ENCODE assay signal across 24 mouse cellular contexts in genomic region chr14:10481370-10481769, GRCm38 (mm10).
"Had no signal": no experiment of that assay in that cellular context is flagged by ENCODE, and none has a peak within 500 bp of the region (broad histone marks: within the 10 kb centered on the region; RNA-seq: fewer than 3 reads in every experiment).

No protein-coding gene starts in this region.

- H3K27ac ChIP-seq: kidney, embryonic 15.5 days; left cerebral cortex, adult 2 months; limb, embryonic 12.5 days; limb, embryonic 15.5 days; liver, embryonic 12.5 days; liver, embryonic 15.5 days; lung, embryonic 15.5 days; midbrain, embryonic 10.5 days; midbrain, embryonic 13.5 days; neural tube, embryonic 13.5 days; stomach, embryonic 15.5 days had no signal

- H3K4me1 ChIP-seq: kidney, embryonic 15.5 days; limb, embryonic 12.5 days; limb, embryonic 15.5 days; liver, embryonic 12.5 days; liver, embryonic 15.5 days; lung, embryonic 15.5 days; megakaryocyte, embryonic 14.5 days; midbrain, embryonic 10.5 days; midbrain, embryonic 13.5 days; neural tube, embryonic 13.5 days; stomach, embryonic 15.5 days had no signal

- H3K36me3 ChIP-seq: kidney, embryonic 15.5 days; limb, embryonic 12.5 days; limb, embryonic 15.5 days; liver, embryonic 12.5 days; liver, embryonic 15.5 days; lung, embryonic 15.5 days; midbrain, embryonic 10.5 days; midbrain, embryonic 13.5 days; neural tube, embryonic 13.5 days; stomach, embryonic 15.5 days had no signal

- H3K4me3 ChIP-seq: kidney, embryonic 15.5 days; left cerebral cortex, adult 2 months; limb, embryonic 12.5 days; limb, embryonic 15.5 days; liver, embryonic 12.5 days; liver, embryonic 15.5 days; lung, embryonic 15.5 days; megakaryocyte, embryonic 14.5 days; midbrain, embryonic 10.5 days; midbrain, embryonic 13.5 days; myocyte; neural tube, embryonic 13.5 days; stomach, embryonic 15.5 days had no signal

- DNase-seq: kidney, adult 8-10 months; kidney, postnatal 10 days; kidney, postnatal 36 days; layer of hippocampus, postnatal 36 days; lung, adult 18-20 months; lung, postnatal 10 days; lung, postnatal 36 days; retina, postnatal 1 day; spleen, adult 18-20 months; thymus, adult 18-20 months; thymus, postnatal 36 days had no signal

- H3K27me3 ChIP-seq: kidney, embryonic 15.5 days; limb, embryonic 12.5 days; limb, embryonic 15.5 days; liver, embryonic 12.5 days; liver, embryonic 15.5 days; lung, embryonic 15.5 days; midbrain, embryonic 13.5 days; neural tube, embryonic 13.5 days; stomach, embryonic 15.5 days had no signal
